Mouse (Mus musculus) gastrocnemius, postnatal 36 days (tissue): ENCODE measurements at regions not wholly inside any gene's neighbourhood (a gene's known extent, or its start where the extent isn't known, plus 50 kb on each side); places are given as distances from the start of the nearest gene placed in this dataset.
"Not testable (repeated sequence)": the region's sequence is repeated elsewhere in the genome, so short reads cannot be mapped to it uniquely, and the experiment has no call there.

ENCODE experiments used
- DNase-seq, 2 experiments: peaks; one replicate each; pipeline ENCODE4 v3.0.0; 2022
- intact Hi-C: fragments of 180-260 bp; cut with DNase I; formaldehyde crosslinking; loops from one replicate; pipeline ENCODE4 v1.15.1; 2025

GRCm38 (mm10) chr3:18488886-18489285 is 540.7 kb downstream of the Cypt12 start:
- intact Hi-C loops, result no loop called here
- no peak for DNase-seq

- DNase-seq, result no peak
Measured at GRCm38 (mm10) chr3:18522562-18522961, 574.4 kb downstream of the Cypt12 start.

DNA sequence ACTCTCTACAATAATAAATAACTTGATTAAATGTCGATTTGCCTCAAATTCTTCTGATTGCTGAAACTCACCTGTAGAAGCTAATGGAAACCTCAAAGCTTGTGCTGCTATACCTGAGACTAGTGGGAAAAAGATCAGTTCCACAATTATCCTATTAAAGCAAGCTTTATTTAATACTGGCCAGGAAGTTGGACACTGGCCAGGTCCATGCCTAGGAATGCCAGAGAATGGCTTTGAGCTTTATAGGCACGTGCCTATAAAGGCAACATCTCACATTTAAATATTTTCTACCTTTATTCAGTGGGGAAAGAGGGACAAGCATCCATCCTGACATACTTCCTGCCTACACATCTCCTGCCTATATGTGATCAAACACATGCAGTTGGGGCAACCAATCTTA is 575.8 kb downstream of the Cypt12 start:
- DNase-seq, result no peak
- intact Hi-C loops, result no loop called here

More at GRCm38 (mm10) chr3:18522562-18522961, 574.4 kb downstream of the Cypt12 start:
- intact Hi-C loops, result no loop called here

DNA sequence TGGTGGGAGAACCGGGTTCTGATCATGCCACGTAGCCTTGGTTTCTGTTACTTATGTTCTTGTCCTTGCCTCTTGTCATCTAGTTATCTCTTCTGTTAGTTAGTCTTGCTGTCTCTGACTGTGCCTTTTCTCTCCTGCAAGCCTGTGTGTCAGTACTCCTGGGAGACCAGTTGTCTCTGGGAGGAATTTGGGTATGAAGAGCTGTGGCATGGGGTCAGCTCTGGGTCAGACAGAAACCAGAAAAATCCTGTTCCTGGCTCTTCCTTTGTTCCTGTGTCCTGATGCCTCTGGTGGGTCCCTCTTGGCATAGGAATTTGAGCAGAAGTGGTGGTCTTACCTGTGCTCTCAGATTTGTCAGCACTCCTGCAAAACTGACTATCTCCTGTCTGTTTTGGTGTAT is 609.0 kb downstream of the Cypt12 start:
- DNase-seq, result no peak
- intact Hi-C loops, result no loop called here

DNA sequence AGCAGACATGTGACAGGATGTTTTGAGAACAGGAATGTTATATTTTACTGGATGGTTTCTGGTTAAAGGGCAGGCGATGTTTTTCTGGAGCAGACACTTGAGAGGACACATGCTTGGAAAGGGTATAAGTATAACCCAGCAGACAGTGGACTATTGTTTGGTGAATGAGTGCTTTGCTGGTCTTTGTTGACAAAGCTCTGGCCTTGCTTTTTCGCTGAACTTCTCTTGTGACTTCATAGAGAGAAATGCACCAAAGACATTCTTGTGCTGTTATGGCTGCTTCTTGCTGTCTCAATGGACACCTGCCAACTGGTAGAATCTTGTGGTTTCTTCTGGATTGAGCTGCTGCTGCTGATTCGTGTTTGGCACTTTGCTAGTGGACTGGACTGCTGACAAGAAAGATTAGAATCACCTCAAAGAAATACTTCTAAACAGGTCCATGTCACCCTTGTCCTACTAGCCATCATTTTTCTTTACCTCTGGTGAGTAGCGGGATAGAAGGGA is 612.1 kb downstream of the Cypt12 start:
- DNase-seq, result no peak
- intact Hi-C loops, result no loop called here

DNA sequence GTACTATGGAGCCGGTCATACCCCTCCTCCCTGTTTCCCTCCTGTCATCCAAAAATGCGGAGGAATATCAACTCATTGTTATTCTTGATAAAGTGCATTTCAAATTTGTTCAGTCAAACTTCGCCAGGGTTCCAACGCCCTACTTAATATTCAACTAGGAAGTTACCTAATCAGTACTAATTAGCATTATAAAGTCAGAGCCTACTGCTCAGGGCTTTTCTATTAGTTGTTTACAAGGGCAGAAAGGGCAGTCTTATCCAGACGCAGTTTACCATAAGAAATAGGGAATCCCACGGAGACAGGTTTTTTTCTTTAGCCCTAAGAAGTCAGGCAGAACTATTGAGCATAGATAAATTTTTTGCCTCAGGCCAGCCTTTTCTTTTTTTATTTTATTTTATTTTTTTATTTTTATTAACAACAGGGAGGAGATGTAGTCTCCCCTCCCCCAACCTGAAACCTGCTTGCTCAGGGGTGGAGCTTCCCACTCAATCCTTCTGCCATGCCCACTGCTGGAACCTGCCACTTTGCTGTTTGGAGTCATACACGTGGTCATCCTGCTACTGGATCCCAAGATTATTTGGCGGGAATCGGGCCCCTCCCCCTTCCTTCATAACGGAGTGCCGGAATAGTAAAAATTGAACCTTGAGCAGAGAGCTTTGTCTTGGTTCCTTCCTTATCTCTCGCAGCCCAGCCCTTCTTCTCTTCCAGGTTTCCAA is 632.9 kb downstream of the Cypt12 start:
- DNase-seq, intact Hi-C loops: not testable (repeated sequence)

GRCm38 (mm10) chr3:18620608-18621007 is 672.4 kb downstream of the Cypt12 start:
- no peak for DNase-seq
- intact Hi-C loops, result no loop called here

DNA sequence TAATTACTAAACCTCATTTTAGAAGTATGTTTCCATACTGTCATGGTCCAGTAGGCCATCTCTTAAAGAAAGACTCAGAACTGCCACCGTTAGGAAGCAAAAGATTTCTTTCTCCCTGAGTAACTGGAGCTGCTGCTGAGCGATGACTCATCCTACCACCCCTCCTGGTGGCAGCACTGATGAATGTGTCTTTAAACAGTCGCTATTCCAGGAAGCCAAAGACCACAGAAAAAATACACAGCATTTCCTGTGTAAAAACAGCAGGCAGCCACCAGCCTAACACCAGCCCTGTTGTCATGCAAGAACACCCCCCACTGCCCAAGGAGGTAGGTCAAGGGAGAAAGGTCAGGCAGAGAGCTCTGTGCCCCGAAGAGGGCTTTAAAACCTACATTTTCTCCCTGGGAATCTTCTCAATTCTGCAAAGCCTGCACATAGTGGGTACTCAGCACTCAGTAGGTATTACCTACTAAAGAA is 675.7 kb downstream of the Cypt12 start:
- DNase-seq, result no peak
- intact Hi-C loops, result no loop called here

- intact Hi-C loops, result no loop called here
- DNase-seq, result no peak
Measured at GRCm38 (mm10) chr3:18624381-18625145, 676.4 kb downstream of the Cypt12 start.

DNA sequence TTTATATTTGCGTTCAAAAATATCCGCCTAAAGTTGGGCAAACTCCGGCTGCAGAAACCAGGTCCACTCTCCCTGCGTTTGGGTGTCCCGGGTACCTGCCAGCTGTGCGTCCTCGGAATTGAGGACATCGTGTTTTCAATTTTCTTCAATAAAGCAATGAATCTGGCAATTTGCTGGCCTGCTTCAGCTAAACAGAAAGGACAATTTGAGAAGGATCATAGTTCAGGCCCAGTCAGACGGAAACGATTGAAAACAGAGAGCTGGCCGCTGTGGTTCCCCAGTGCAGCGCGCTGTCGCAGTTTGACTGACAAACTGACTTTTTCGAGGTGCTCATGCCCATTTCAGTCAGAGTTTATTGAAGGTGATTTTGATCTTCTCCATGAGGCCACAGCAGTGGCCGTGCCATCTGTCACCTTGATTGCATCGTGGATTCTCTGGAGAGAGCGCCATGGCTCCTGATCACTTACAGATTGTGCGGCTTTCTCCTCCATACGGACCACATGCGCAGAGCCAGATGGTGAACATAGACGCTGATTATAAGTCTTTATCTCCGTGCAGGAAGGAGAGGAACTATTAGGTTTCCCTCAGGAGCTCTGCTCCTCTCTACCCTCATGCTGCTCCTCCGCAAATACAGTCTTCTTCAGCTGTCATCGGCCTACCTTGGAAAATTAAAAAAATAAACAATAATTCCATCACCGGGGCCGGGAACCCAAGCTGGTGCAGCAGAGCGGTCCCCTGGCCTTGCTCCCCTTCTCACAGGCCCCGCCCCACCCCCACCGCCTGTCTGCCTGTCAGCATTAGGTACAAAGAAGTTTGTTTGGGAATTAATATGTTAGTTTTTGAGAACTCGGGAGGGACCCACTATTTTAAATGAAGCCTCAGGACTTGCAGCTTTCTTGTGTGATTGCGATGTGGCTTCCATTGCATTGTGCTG is 677.5 kb downstream of the Cypt12 start:
- intact Hi-C loops, result no loop called here
- no peak for DNase-seq

DNA sequence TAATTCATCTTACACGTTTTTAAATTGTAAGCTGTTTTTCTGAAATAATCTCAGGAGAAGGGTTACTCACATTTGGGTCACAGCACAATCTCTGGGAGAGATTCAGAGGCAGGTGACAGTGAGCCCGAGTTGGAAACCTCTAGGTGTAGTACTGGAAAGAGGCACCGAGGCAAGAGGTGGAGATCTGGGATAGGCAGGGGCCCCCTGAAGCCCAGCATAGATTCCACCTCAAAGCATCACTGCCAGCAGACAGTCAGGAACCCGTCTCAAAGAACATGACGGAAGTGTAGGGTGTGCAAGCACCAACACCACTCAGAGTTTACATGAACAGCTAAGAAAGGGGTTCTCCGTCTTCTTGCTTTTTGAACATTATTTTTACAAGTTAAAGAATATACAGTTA is 678.2 kb downstream of the Cypt12 start:
- no peak for DNase-seq
- intact Hi-C loops, result no loop called here

DNA sequence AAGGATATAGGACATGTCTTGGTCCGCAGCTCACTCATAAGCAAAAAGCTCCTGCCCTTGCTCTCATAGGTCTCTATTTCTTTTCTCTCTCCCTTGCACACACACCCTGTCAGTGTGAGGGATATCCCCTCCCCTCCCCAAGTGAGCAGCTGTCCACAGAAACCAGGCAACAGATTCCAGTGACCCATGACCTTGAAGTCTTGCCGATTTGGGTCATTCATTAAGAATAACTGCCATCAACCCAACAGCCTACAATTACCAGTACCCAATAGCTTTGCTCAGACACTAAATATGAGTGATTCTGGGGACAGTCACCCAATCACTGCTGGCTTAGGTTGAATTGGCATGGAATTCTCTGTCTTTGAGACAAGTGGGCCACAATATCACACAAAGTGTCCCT is 678.6 kb downstream of the Cypt12 start:
- DNase-seq, result no peak

GRCm38 (mm10) chr3:18629233-18629632 is 681.0 kb downstream of the Cypt12 start:
- intact Hi-C loops, result no loop called here
- DNase-seq, result no peak

More for the DNA sequence above, 678.6 kb downstream of the Cypt12 start:
- intact Hi-C loops, result no loop called here

DNA sequence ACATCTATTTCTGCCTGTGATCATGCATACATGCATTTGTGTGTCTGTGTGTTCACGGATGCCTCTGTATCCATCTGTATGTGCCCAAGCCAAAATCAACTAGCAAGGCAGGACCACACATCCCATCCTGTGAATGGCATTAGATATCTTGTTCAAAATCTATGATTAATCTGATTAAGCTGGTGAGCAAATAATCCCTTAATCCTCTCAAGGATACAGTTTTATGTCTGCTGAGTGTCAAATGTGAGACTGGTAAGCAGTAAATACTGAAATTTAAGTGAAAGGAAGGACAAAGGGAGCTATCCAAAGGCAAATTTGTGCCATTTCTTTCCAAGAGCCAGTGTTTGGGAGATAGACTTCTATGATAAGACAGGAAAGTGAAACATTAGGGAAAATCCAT is 683.4 kb downstream of the Cypt12 start:
- no peak for DNase-seq
- intact Hi-C loops, result no loop called here

DNA sequence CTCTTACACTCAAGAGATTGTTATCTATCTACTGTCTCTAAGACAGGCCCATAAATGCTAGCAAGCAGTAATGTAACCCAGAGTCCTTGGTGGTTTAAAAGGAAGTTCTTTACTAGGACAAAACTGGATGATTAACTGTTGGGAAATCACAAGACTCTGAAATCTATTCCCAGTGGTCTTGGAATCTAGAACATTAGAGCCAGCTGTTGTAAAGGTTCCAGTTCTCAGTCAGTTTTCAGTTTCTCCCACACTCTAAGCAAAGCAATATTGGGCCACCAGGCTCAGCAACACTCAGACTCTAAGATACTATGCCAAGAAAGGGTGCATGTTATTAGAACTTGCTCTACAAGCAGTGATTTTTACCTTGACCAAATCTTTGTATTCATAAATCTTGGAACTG is 686.6 kb downstream of the Cypt12 start:
- intact Hi-C loops, result no loop called here
- DNase-seq, result no peak

GRCm38 (mm10) chr3:18637553-18637952 is 689.3 kb downstream of the Cypt12 start:
- no peak for DNase-seq
- intact Hi-C loops, result no loop called here

DNA sequence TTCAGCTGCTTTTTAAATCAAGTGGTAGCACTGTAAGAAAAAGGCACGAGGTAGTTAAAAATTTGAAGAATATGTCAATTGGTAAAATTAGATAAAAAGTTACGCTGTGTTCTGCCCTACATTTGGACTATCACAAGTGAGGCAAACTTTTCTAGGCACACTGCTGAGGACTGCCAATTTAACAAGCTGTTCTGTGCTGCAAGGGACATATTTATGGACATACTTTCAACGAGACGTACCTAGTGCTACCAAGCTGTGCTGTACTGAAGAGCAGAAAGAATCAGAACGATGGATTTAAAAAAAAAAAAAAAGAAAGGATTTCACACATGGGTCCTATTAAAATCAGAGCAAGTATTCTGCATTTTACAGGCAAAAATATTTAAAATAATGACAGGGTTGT is 692.1 kb downstream of the Cypt12 start:
- no peak for DNase-seq
- intact Hi-C loops, result no loop called here

DNA sequence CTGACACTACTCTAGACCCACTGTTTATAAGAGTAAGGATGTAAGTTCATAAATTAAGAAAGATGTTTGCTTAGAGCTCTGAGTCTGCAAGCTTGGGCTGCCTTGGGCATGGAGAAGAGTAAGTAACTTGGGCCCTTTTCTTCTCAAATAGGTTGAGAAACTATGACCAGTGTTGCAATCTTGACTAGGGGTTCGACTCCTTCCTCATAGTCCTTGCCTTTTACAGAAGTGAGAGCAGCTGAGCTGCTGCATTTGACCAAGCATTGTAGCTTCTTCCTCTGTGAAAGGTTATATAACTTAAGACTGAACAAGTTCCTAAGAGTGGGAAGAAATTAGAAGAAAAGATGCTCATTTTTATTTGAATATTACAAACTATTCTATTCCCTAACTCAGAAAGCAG is 693.5 kb downstream of the Cypt12 start:
- no peak for DNase-seq
- intact Hi-C loops, result no loop called here

DNA sequence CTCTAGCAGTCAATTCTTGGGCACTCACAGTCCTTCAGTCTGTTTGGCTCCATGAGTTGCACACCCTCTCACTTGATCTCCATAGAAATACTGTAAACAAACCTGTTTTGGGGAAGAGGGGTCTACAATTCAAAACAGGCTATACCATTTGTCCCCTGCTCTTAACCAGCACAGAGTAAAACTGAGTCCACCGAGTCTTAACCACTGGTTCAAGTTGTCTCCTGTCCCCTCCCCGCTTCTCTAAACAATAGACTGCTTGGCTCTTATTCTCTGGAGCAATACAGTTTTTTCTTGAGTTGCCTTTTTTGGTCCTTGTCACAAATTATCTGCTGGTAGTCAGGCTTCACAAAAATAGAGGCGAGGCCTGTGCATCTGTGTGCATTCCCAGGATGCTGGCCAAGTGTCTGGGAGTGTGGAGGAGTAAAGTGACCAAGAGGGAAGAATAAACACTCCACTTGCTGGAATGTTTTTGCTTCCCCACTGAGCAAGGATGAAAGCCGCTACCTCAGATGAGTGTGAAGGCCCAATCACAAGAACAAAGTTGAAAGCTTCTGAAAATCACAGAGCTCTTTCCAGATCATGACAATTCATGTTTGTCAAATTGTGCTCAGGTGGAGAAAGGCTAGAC is 695.3 kb downstream of the Cypt12 start:
- intact Hi-C loops, result no loop called here
- no peak for DNase-seq

- DNase-seq, result no peak
- intact Hi-C loops, result no loop called here
Measured at GRCm38 (mm10) chr3:18645481-18645880, 697.3 kb downstream of the Cypt12 start.
